Mouse (Mus musculus) lung, embryonic 15.5 days (tissue): ENCODE results near the gene Zfp128. TPM values are rescaled to one million over a fixed set of nuclear protein-coding genes. Genes with fewer than 3 reads are reported as not detected.
"Not testable (repeated sequence)": the region's sequence is repeated elsewhere in the genome, so short reads cannot be mapped to it uniquely, and the experiment has no call there.

ENCODE experiments used
- ATAC-seq: fragments of 200-750 bp; cut with Nextera tagmentation; 2 replicates; pipeline ENCODE4 v1.8.0; 2017; ENCODE audit warnings: moderate number of reproducible peaks, borderline replicate concordance; ENCODE audit not compliant: low FRiP score, low TSS enrichment; ENCODE audit errors: extremely low read depth
- H3K27ac ChIP-seq: fragments of 300-500 bp; sonication (generic); 2 replicates; pipeline ENCODE4 v1.5.1; 2015; ENCODE audit warnings: moderate library complexity, mild to moderate bottlenecking, inconsistent platforms
- H3K27me3 ChIP-seq: fragments of 300-500 bp; sonication (generic); 2 replicates; pipeline ENCODE4 v1.6.1; 2015; ENCODE audit warnings: inconsistent platforms
- H3K36me3 ChIP-seq: fragments of 300-500 bp; sonication (generic); 2 replicates; pipeline ENCODE4 v1.6.1; 2015; ENCODE audit warnings: inconsistent platforms
- H3K4me1 ChIP-seq: fragments of 300-500 bp; sonication (generic); 2 replicates; pipeline ENCODE4 v1.6.1; 2015; ENCODE audit warnings: inconsistent platforms
- H3K4me2 ChIP-seq: fragments of 300-500 bp; sonication (generic); 2 replicates; pipeline ENCODE4 v1.6.1; 2015; ENCODE audit warnings: inconsistent platforms, mild to moderate bottlenecking, moderate library complexity
- H3K4me3 ChIP-seq: fragments of 300-500 bp; sonication (generic); 2 replicates; pipeline ENCODE4 v1.5.1; 2015; ENCODE audit warnings: mild to moderate bottlenecking, inconsistent platforms
- H3K9ac ChIP-seq: fragments of 300-500 bp; sonication (generic); 2 replicates; pipeline ENCODE4 v1.6.1; 2015; ENCODE audit warnings: inconsistent platforms
- H3K9me3 ChIP-seq: fragments of 300-500 bp; sonication (generic); 2 replicates; pipeline ENCODE4 v1.6.1; 2016; ENCODE audit warnings: inconsistent platforms
- WGBS: fragments of 180-500 bp; shearing (Covaris S2); methylation state at CpG from one replicate; pipeline ENCODE4 v1.1.7; 2015; 5-methylcytosine and 5-hydroxymethylcytosine counted together
- polyA plus RNA-seq: library from polyadenylated mRNA; unstranded; fragments of >200 nt; fragmentation: Nextera tagmentation; extraction: Ambion mirVana; gene quantifications from 2 replicates; pipeline ENCODE4 v1.2.1, GENCODE M21; 2015

Gene Zfp128
- polyA plus RNA-seq, 1 experiment from 2014 or later = 5.2 TPM

- Histone ChIP-seq H3K9me3 (no peaks in the 10 kb centered on the region), H3K4me2 (no peak overlapping the region), H3K36me3 (peaks cover 38% of the 10 kb centered on the region), H3K9ac (no peak overlapping the region), H3K27ac (no peak overlapping the region), H3K4me1 (peaks cover 35% of the 10 kb centered on the region), H3K27me3 (no peaks in the 10 kb centered on the region), H3K4me3 (no peak overlapping the region)
- no peak for ATAC-seq
- 76% methylated on average over 7 of the region's 7 CpGs for WGBS
Measured at GRCm38 (mm10) chr7:12926316-12926715, 45.3 kb downstream of the Zfp128 start.

- WGBS = 15% methylated on average over 8 of the region's 8 CpGs
- peak within 1 kb of the TSS; percentile 36 for H3K4me3 ChIP-seq
- peak within 1 kb of the TSS; percentile 84 for H3K4me2 ChIP-seq
- H3K36me3 ChIP-seq = peaks cover 38% of the 10 kb centered on the region
- no peaks in the 10 kb centered on the region for H3K9me3 ChIP-seq
- H3K4me1 ChIP-seq = peaks cover 35% of the 10 kb centered on the region
- ATAC-seq = peak; percentile 25; the same call in 1 of the 2 replicates
- H3K9ac ChIP-seq = peak within 1 kb of the TSS; percentile 39
- no peaks in the 10 kb centered on the region for H3K27me3 ChIP-seq
- no peak within 1 kb of the TSS for H3K27ac ChIP-seq
Measured at GRCm38 (mm10) chr7:12927191-12927680, 46.3 kb downstream of the Zfp128 start, which contains the start of gene Rnf225. Gene Rnf225 (plus strand): TSS chr7:12927416.

- Histone ChIP-seq H3K9me3 (no peaks in the 10 kb centered on the region), H3K27ac (no peak overlapping the region)
- 3% methylated on average over 58 of the region's 65 CpGs for WGBS
Measured at GRCm38 (mm10) chr7:12927693-12928589, 47.0 kb downstream of the Zfp128 start.

GRCm38 (mm10) chr7:12933615-12934140, 52.7 kb downstream of the Zfp128 start:
- Histone ChIP-seq H3K27ac (no peak overlapping the region), H3K27me3 (no peaks in the 10 kb centered on the region), H3K4me1 (no peaks in the 10 kb centered on the region), H3K9ac (no peak overlapping the region), H3K36me3 (no peaks in the 10 kb centered on the region), H3K9me3 (no peaks in the 10 kb centered on the region), H3K4me3 (no peak overlapping the region), H3K4me2 (no peak overlapping the region)
- WGBS = 80% methylated on average over 4 of the region's 4 CpGs
- no peak for ATAC-seq

More at GRCm38 (mm10) chr7:12927693-12928589, 47.0 kb downstream of the Zfp128 start:
- H3K36me3 ChIP-seq = peaks cover 38% of the 10 kb centered on the region
- H3K4me1 ChIP-seq = peaks cover 33% of the 10 kb centered on the region
- H3K9ac ChIP-seq = peak overlapping the region; percentile 39
- ATAC-seq = peak; percentile 62
- H3K4me3 ChIP-seq = peak overlapping the region; percentile 36
- peak overlapping the region; percentile 84 for H3K4me2 ChIP-seq
- H3K27me3 ChIP-seq = no peaks in the 10 kb centered on the region

GRCm38 (mm10) chr7:12934808-12935207, 53.8 kb downstream of the Zfp128 start:
- no peaks in the 10 kb centered on the region for H3K27me3 ChIP-seq
- H3K4me2 ChIP-seq = no peak overlapping the region
- H3K9me3 ChIP-seq = no peaks in the 10 kb centered on the region
- no peaks in the 10 kb centered on the region for H3K36me3 ChIP-seq
- H3K27ac ChIP-seq = no peak overlapping the region
- no peak for ATAC-seq
- 63% methylated on average over 3 of the region's 3 CpGs for WGBS
- no peak overlapping the region for H3K4me3 ChIP-seq
- no peaks in the 10 kb centered on the region for H3K4me1 ChIP-seq
- no peak overlapping the region for H3K9ac ChIP-seq

- 83% methylated on average over 4 of the region's 4 CpGs for WGBS
- H3K9ac ChIP-seq, H3K4me1 ChIP-seq, H3K4me3 ChIP-seq, H3K4me2 ChIP-seq, ATAC-seq, H3K36me3 ChIP-seq, H3K27me3 ChIP-seq, H3K27ac ChIP-seq, H3K9me3 ChIP-seq: not testable (repeated sequence)
Measured at GRCm38 (mm10) chr7:12937254-12937803, 56.4 kb downstream of the Zfp128 start.

- H3K9me3 ChIP-seq = no peaks in the 10 kb centered on the region
- no peak overlapping the region for H3K27ac ChIP-seq
- no peak for ATAC-seq
- no peaks in the 10 kb centered on the region for H3K4me1 ChIP-seq
- 79% methylated on average over 4 of the region's 4 CpGs for WGBS
- no peak overlapping the region for H3K9ac ChIP-seq
- H3K27me3 ChIP-seq = no peaks in the 10 kb centered on the region
- no peak overlapping the region for H3K4me3 ChIP-seq
- H3K36me3 ChIP-seq = no peaks in the 10 kb centered on the region
- H3K4me2 ChIP-seq = no peak overlapping the region
Measured at GRCm38 (mm10) chr7:12940599-12940998, 59.6 kb downstream of the Zfp128 start.

Other genes with a start within 250 kb of the Zfp128 start
- gene Vmn2r54, start 240.9 kb upstream of the Zfp128 start, polyA plus RNA-seq = not detected in 2 replicates
- gene Vmn2r55, start 196.2 kb upstream of the Zfp128 start, polyA plus RNA-seq = not detected in 2 replicates
- gene Vmn2r56, start 146.2 kb upstream of the Zfp128 start, polyA plus RNA-seq = not detected in 2 replicates
- gene Zscan18, start 77.5 kb upstream of the Zfp128 start, polyA plus RNA-seq = 6.0 and 6.6 TPM in 2 replicates
- 12.5 and 14.2 TPM in 2 replicates for gene Zfp329, start 62.3 kb upstream of the Zfp128 start, polyA plus RNA-seq
- 40.0 and 48.4 TPM in 2 replicates for gene Zfp110, start 46.4 kb upstream of the Zfp128 start, polyA plus RNA-seq
- 16.1 and 17.1 TPM in 2 replicates for gene Zscan22, start 16.6 kb downstream of the Zfp128 start, polyA plus RNA-seq
- gene Rps5, start 41.1 kb downstream of the Zfp128 start, polyA plus RNA-seq = 1,008 and 1,109 TPM in 2 replicates
- gene Rnf225, start 46.2 kb downstream of the Zfp128 start, polyA plus RNA-seq = 0.98 and 1.3 TPM in 2 replicates
- 10.9 and 11.0 TPM in 2 replicates for gene Zfp324, start 84.7 kb downstream of the Zfp128 start, polyA plus RNA-seq
- gene Zfp446, start 96.7 kb downstream of the Zfp128 start, polyA plus RNA-seq = 9.7 and 10.5 TPM in 2 replicates
- 0.09 TPM in 1 of 2 replicates, not detected in the other for gene Slc27a5, start 117.0 kb downstream of the Zfp128 start, polyA plus RNA-seq
- gene Trim28, start 117.9 kb downstream of the Zfp128 start, polyA plus RNA-seq = 294 and 302 TPM in 2 replicates
- 24.8 and 27.8 TPM in 2 replicates for gene Zbtb45, start 128.9 kb downstream of the Zfp128 start, polyA plus RNA-seq
- gene Chmp2a, start 153.6 kb downstream of the Zfp128 start, polyA plus RNA-seq = 138 and 140 TPM in 2 replicates
- gene Ube2m, start 157.1 kb downstream of the Zfp128 start, polyA plus RNA-seq = 114 and 122 TPM in 2 replicates
- gene Mzf1, start 173.6 kb downstream of the Zfp128 start, polyA plus RNA-seq = 2.9 and 3.1 TPM in 2 replicates
- gene Vmn1r85, start 214.0 kb downstream of the Zfp128 start, polyA plus RNA-seq = not detected in 2 replicates
- gene Vmn1r86, start 238.7 kb downstream of the Zfp128 start, polyA plus RNA-seq = not detected in 2 replicates